Mouse (Mus musculus) liver, adult 2 months (tissue): ENCODE results near the gene Cdc14a.

Experiments used
- CTCF ChIP-seq: fragments of 200-500 bp; IDR thresholded peaks from 2 replicates; pipeline ENCODE4 v1.5.1; 2011; ENCODE audit warnings: low read depth, low read length, control low read depth
- POLR2A ChIP-seq: fragments of 200-500 bp; IDR thresholded peaks from 2 replicates; pipeline ENCODE4 v1.6.1; 2011; ENCODE audit warnings: low read length, control low read depth; ENCODE audit not compliant: insufficient read depth; ENCODE audit errors: extremely low read depth

GRCm38 (mm10) chr3:116414451-116414860, 9.4 kb downstream of the Cdc14a start:
- TF ChIP-seq CTCF (no peak), POLR2A (no peak)
